Mouse (Mus musculus): ENCODE measurements around the gene Gm20920.
"Not testable (repeated sequence)": the region's sequence is repeated elsewhere in the genome, so short reads cannot be mapped to it uniquely, and the experiment has no call there.

Gm20920 gene

GRCm38 (mm10) chrY:51851820-51852219, at the start of gene Gm20920:
TSS of gene Gm20920 (plus strand) at chrY:51852120.
- DNase-seq (ENCODE audit: low spot score in 2 of 2) = not testable (repeated sequence)
